Mouse (Mus musculus): ENCODE data around the gene 1810010D01Rik.

- no peak for TF ChIP-seq CTCF (IDR thresholded peaks at IDR 0.05)
- TF ChIP-seq EP300 (IDR thresholded peaks at IDR 0.05), result no peak
These were observed 1.1 kb downstream of the 1810010D01Rik start for GRCm38 (mm10) chr7:145206801-145207200.
